Mouse (Mus musculus) megakaryocyte progenitor cell, adult 5-6 weeks (primary cell): Measurements from ENCODE around the gene Tes. TPM values are rescaled to one million over a fixed set of nuclear protein-coding genes. Genes with fewer than 3 reads are reported as not detected.

Experiments used
- ATAC-seq: replicated peaks from 2 replicates; pipeline ENCODE4 v1.8.0; 2016; ENCODE audit warnings: mild to moderate bottlenecking, moderate TSS enrichment, inconsistent platforms; ENCODE audit not compliant: poor library complexity
- total RNA-seq, 2 experiments: library from RNA; stranded (forward) in 1 of 2; stranded (reverse) in 1 of 2; fragments of 157-497, 149-512 nt in 1 of 2; fragments of 200-1000 nt in 1 of 2; gene quantifications; 2 replicates each; pipeline versions ENCODE4 v1.2.3 to v1.2.4; 2015 to 2017

Tes gene
- total RNA-seq, 2 experiments from 2014 or later, result 39.7 to 46.1 TPM

GRCm38 (mm10) chr6:17077720-17078119 lies 12.8 kb downstream of the Tes start:
- ATAC-seq, result no peak

- no peak for ATAC-seq
These were observed 14.4 kb downstream of the Tes start for GRCm38 (mm10) chr6:17079304-17079703.

- ATAC-seq, result no peak
These were observed 14.9 kb downstream of the Tes start for GRCm38 (mm10) chr6:17079826-17080225.

- ATAC-seq, result no peak
These were observed 17.3 kb downstream of the Tes start for GRCm38 (mm10) chr6:17082238-17082637.

GRCm38 (mm10) chr6:17082800-17083199 lies 17.9 kb downstream of the Tes start:
- no peak for ATAC-seq

- peak; percentile 99 for ATAC-seq
These were observed 22.5 kb downstream of the Tes start for GRCm38 (mm10) chr6:17087485-17087884.

- no peak for ATAC-seq
These were observed 32.4 kb downstream of the Tes start for GRCm38 (mm10) chr6:17097301-17097700.

GRCm38 (mm10) chr6:17098559-17098958 lies 33.6 kb downstream of the Tes start:
- ATAC-seq, result no peak

GRCm38 (mm10) chr6:17099477-17100130 lies 34.7 kb downstream of the Tes start:
- ATAC-seq, result no peak

- ATAC-seq, result peak; percentile 85
These were observed 40.8 kb downstream of the Tes start for GRCm38 (mm10) chr6:17105714-17106113.

- ATAC-seq, result no peak
These were observed 41.5 kb downstream of the Tes start for GRCm38 (mm10) chr6:17106493-17106892.

- peak; percentile 68 for ATAC-seq
These were observed 44.3 kb downstream of the Tes start for GRCm38 (mm10) chr6:17109204-17109603.

GRCm38 (mm10) chr6:17110564-17111100 lies 45.7 kb downstream of the Tes start:
- ATAC-seq, result no peak

- no peak for ATAC-seq
These were observed 47.1 kb downstream of the Tes start for GRCm38 (mm10) chr6:17112081-17112480.

- ATAC-seq, result no peak
These were observed 48.0 kb downstream of the Tes start for GRCm38 (mm10) chr6:17112990-17113389.

- no peak for ATAC-seq
These were observed 49.6 kb downstream of the Tes start for GRCm38 (mm10) chr6:17114588-17114987.

- ATAC-seq, result no peak
These were observed 50.3 kb downstream of the Tes start for GRCm38 (mm10) chr6:17115046-17115790.

- ATAC-seq, result no peak
These were observed 54.7 kb downstream of the Tes start for GRCm38 (mm10) chr6:17119521-17120232.

- no peak for ATAC-seq
These were observed 75.1 kb downstream of the Tes start for GRCm38 (mm10) chr6:17140021-17140420.

GRCm38 (mm10) chr6:17142577-17143359 lies 77.8 kb downstream of the Tes start:
- ATAC-seq, result no peak
